Mouse (Mus musculus): ENCODE measurements around the gene Tnni1.

The Tnni1 gene

DNA sequence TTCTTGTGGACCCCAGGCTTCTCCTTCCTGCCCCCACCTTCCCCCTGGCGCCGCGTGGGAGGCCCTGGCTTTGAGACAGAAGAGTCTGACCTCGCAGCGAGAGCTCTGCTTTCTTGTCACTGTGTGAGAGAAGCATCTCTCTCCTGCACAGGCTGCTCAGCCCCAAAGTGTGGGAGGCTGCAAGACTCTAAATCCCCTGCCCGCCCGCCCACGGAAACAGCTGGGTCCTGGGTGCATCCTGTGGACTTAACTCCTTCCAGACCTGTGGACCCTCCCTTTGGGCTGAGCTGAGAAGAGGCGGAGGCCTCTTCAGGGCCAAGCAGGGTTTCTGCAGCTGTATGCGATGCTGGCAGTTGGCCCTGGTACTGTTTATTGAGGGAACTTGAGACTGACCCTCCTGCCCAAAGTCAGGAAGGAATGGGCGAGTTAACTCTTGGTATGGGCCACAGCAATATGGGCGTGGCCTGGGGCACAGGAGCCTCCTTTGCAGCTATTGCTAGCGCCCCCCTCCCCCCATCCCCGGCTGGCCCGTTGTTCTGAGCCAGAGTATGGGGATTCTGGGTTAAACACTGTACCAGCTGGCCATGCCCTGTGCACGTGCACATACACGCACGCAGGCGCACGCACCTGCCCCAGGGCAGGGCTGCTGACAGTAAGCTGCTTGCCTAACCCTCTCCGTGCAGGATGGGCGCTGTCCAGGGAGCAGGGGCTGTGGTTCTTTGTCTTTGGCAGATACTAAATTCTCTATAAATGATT, at the start of gene Tnni1:
TSS of gene Tnni1 (plus strand) at position 655 of the 756 bp plus-strand sequence.
- DNase-seq, result no peak

DNA sequence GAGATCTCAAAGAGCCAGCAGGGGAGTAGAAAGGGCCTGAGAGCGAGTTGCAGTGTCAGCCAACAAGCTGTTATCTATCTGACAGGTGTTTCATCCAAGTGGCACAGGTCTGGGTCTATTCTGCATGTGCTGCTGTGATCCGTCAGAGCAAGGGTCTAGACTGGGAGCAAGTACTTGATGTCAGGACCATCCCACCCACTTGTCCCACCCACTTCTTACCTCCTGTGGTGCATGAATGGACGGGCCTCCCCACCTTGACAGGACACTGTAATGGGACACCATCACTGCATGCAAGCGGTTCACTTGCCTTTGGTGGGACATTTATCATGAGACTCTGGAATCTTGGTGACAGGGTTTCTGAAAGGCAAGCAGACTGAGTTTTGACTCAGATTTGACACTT, 49.4 kb upstream of the Tnni1 start:
- DNase-seq, result no peak

DNA sequence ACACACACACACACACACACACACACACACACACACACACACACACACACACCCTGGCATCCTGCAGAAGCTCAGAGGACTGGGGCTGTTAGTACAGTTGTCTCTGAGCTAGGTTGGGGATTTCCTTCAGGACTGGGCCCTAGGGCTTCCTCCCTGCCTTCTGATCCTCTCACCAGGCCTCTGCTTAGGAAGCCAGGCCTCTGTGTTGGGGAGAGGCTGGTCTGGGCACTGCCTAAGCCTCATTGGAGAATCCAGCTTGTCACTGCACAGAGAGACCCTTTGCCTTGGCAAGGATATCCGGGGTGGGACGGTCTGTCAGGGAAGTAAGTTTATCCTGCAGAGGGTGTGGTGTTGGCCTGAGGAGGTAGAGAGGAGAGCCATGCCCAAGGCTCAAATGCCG, 48.9 kb upstream of the Tnni1 start:
- no peak for DNase-seq

DNA sequence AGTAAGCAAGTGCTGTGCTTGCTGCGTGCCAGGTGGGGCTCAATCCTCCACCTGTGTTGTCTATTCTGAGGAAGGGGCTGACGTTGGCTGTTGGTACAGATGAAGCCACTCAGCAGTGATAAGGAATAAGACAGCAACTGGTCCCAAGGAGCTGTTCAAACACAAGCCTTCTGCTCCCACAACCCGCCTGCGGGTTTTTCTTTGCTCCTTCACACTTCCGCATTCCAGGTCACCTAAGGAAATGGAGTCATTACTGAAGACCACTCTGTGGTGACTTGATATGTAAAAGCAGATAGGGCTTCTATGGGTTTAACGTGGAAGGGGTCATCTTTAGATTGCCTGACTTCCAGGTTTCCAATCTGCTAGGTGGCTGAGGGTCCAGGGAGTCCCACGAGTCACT, 47.8 kb upstream of the Tnni1 start:
- no peak for DNase-seq

DNA sequence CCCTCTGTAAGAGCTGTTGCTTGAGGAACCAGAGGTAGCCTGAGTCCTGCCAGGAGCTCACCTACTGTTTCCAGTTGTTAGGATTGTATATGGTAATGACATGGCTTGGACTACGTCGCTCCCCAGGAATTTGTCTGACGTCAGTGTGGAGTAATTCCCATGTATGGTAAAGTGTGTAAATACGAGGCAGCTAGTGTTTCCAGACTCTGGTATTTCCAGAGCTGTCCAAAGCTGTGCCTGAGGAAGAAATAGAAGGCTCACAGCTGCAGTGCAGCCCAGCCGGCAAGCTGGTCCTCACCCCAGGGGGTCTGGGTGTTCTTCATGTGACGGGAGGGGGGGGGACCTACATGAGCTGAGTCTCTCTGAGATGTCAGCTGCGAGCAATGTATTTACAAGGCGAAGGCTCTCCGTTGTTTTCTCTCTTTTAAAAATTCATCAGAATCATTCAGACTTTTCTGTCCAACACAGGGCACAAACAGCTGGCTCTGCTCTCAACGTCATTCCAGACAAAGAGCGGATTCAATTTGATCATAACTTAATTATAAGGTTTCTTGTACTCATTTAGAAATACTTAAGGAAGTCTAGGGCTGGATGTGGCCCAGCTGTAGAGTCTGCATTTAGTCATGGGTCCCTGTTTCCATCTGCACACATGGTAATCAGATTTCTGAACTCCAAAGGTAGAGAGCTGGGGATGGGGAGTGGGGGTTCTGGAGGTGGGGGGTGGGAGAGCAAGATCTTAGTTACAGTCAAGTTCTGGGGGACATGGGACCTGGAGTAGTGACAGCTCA, 47.1 kb upstream of the Tnni1 start:
- DNase-seq, result no peak

DNA sequence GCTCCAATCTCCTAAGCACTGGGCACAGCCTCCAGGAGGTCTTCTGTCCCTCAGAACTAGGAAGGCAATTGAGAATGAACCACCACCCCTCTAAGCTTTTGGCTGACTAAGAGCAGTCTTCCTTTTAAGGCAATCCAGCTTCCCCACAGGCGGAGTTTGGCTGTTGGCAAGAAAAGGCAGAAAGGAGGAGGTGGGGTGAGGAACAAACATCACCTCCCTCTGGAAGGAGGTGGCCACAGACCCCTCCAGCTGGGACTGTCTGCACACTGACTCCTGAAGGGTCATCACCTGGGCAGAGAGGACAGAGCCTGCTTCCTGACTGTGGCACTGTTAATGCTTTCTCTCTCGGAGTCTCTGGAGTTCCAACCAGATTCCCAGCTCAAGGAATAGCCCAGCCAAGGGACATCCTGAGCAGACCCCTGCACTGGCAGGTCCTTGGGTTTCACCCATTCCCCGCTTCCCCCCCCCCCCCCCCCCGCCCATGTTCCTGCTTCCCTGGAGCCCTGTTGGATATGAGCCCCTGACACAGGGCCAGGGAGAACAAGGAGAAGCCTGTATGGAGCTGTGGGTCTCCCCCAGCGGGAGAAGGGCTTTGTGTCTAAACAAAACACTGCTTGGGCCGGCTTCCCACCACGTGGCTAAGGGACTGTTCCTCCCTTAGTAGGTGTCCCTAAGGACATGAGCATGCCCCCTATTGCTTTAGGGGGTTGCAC, 44.9 kb upstream of the Tnni1 start:
- DNase-seq, result peak; percentile 24 to 38

DNA sequence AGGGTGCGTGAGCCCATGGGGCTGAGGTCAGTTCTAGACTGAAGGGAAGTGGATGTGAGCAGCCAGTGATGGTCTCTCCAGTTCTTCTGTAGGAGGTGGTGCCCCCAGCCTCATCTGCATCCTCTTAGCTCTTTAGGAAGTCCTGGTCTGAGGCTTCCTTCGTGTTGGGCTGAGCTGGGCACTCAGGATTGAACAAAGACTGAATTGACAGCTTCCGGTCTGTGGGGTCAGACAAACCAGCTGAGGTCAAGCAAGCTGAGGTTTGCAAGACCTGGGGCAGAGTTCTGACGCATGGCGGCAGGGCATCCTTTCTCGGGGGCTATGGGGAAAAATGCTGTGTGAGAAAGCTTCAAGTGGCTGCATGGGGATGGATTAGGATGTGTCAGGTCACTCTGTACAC, 43.8 kb upstream of the Tnni1 start:
- DNase-seq, result no peak

DNA sequence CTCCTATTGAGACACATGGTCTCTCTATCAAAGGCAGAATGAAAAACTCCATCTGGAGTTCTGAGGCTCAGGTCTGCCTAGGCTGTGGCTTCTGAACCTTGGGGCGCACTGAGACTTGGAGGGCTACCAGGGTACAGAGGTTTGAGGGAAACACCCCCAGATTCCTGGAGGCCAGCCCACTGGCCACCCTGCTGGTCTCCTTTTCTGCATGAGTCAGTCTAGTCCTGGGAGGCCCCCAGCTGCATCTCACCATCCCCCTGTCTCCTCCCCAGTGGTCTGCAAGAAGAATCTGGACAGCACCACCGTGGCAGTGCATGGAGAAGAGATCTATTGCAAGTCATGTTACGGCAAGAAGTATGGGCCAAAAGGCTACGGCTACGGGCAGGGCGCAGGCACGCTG, 34.2 kb upstream of the Tnni1 start:
- no peak for DNase-seq

DNA sequence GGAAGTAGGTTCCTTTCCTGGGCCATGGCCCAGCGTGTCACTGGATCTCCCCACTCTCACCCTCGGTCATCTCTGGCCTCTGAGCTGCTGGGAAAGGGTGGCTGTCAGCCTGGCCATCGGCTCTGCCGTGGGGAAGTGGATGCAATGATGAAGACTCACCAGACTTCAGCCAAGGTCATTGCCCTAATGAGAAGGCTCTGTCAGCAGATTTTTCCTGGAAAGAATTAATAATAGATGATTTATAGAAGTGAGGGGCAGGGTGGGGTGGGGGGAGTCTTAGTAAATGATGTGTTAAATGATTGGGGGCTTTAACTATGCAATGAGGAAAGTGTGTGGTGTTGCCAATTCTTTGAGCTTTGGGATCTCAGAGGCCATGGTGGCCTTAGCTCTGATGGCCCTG, 33.0 kb upstream of the Tnni1 start:
- no peak for DNase-seq

DNA sequence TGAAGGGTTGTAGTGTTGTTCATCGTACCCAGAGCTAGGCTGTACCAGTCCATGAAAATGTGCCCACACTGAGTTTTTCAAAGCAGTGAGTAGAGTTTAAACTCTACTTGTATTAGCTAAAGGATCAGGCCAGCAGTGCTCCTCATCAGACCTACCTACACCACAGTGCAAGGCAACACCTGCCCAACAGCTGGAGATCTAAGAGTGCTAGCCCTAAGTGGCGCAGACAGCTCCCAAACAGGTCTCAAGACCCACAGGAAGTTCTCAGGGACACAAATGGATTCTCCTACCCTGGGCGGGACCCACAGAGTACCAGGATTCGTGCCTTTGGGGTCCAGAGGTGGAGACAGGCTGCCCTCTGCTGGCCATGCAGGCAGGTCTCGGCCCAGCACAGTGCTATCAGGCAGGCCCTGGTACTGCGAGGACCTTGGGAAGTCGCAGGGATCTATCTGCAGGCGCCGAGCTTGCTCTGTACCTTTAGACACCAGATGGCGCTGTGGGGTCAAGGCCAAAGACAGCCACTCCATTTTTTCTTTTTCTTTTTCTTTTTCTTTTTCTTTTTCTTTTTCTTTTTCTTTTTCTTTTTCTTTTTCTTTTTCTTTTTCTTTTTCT, 26.4 kb upstream of the Tnni1 start:
- DNase-seq, result peak; percentile 82 to 84

DNA sequence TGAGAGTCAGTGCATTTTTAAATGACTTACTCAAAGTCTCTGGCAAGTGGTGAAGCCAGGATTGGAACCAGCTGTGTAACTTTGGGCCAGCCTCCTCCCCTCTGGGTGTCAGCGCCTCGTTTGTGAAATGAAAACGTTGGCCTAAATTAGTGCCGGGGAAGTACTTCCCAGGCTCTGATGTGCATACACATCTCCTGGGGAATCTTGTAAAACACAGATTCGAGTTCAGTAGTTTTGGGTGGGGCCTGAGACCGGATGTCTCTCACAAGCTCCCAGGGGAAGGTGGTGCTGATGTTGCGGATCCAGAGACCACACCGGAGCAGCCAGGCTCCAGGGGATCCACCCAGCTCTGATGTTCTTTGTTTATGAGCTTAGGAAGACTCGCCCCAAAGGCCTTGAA, 23.9 kb upstream of the Tnni1 start:
- no peak for DNase-seq

DNA sequence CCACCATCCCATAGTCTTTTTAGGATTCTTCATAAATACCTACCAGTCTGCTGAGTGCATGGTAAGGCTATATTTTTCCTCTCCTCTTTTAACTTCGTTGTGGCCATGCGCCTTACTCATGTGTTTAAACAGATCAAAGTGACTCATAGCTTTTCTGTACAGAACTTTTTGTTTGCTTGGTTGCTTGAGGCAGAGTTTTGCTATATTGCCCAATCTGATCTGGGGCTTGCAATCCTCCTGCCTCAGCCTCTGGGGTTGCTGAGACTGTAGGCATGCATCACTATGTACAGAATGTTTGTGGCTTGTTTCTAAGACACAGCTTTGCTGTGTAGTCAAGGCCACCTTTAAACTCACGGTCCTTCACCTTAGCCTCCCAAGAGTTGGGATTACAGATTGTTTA, 23.3 kb upstream of the Tnni1 start:
- DNase-seq, result no peak

DNA sequence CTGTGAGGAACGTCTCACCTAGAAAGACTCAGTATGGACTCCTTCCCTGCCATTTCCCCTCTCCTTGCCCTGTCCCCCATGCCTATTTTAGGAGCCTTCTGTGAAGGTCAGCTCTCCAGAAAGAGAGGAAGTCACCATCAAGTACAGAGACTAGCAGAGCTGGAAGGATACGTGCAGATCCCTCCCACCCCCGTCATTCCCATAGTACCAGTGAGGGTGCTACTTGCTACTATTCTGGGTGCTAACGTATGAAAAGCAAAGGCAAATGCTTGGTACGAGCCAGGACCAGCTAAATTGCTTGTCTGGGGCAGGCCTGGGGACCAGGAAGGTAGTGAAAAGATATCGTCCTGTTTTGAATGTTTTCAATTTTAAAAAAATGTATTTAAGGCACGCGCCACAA, 21.9 kb upstream of the Tnni1 start:
- DNase-seq, result no peak

DNA sequence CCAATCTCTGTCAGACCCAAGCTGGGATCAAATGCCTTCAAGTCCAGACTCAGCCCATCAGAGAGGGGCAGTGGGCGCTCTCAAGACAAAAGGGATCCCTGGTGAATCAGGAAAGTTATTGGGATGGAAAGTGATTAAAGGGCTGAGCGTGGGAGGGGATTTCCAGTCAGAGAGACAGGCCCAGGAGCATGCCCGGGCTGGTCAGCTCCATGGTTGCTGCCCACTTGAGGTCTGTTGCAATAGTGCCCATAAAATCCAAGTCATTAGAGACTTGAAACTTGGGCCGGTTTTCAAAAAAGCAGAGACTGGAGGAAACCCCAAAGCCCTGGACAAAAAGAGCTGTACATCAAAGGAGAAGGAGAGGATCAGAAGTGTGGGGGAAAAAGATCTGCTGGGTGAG, 19.5 kb upstream of the Tnni1 start:
- DNase-seq, result no peak

DNA sequence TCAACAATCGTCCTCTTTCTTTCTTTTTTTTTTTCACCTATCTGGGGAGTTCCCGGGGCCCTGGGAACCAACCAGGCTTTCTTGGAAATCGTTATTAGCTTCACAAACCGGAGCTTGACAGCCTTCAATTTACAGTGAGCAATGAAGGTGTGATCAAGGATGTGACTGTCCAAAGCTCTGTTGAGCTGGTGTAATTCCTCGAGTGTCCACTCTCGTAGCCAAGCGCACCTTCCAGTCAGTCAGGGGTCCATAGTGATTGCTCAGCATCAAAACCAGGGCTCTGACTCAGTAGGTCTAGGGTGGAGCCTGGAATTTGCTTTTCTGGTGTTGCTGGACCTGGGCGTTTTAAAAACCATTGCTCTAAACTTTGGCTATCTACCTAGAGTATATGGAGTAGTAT, 19.0 kb upstream of the Tnni1 start:
- DNase-seq, result no peak

DNA sequence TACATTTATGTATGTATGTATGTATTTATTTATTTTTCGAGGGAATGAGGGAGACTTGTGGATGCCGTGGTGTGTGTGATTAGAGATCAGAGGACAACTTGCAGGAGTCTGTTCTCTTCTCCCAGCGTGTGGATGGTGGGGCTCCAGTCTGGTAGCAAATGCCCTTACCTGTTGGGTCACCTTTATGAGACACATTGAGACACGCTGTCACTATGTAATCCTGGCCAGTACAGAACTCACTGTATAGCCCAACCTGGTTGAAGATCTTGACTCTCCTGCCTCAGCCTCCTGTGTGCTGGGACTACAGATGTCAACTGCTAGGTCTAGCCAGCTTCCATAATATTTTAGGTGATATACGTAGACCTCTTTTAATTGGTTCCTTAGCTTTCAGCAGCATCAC, 17.5 kb upstream of the Tnni1 start:
- no peak for DNase-seq

DNA sequence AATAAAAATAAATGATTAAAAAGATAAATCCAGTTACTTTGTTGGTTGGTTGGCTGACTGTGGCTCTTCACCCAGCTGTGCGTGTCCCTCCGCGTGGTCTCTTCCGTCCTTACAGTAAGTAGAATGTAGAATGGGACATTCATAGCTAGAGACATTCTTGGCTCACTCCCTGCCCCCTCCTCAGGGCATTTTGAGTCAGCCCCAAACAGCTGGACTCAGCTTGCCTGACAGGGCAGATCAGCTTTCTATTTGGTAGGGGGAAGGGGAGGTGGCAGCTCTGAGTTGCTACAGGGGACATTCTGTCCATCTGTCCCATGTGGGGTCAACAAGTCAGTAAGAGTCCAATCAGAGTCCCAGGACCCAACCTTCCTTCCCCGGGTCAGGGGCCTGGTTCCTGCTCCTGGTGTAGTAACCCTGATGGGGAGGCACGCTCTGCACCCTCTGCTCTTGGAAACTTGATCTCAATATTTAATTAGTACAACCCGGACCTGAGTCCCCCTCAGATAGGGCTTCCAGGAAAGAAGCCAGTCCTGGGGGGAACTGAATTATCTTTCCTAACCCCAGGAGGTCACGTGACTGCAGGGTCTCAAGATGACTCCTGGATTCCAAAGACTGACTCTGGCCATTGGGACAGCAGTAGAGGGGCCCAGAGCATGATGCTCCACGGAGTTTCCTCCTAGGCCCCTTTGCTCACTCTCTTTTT, 15.6 kb upstream of the Tnni1 start:
- DNase-seq, result no peak

DNA sequence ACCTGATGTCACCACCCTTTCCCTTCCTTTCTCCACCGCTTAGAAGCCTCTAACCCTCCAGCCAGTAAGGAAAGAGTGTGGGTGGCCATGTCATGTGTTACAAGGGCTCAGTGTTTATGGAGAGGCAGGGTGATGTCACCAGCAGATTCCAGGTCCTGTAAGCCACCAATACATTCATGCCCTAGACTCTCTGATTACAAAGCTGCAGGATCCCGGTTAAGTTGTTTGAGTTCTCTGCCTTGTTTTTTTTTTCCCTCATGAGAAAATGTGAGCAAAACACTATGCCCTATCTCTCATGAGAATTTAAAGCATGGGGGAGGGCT, 15.1 kb upstream of the Tnni1 start:
- DNase-seq, result no peak

DNA sequence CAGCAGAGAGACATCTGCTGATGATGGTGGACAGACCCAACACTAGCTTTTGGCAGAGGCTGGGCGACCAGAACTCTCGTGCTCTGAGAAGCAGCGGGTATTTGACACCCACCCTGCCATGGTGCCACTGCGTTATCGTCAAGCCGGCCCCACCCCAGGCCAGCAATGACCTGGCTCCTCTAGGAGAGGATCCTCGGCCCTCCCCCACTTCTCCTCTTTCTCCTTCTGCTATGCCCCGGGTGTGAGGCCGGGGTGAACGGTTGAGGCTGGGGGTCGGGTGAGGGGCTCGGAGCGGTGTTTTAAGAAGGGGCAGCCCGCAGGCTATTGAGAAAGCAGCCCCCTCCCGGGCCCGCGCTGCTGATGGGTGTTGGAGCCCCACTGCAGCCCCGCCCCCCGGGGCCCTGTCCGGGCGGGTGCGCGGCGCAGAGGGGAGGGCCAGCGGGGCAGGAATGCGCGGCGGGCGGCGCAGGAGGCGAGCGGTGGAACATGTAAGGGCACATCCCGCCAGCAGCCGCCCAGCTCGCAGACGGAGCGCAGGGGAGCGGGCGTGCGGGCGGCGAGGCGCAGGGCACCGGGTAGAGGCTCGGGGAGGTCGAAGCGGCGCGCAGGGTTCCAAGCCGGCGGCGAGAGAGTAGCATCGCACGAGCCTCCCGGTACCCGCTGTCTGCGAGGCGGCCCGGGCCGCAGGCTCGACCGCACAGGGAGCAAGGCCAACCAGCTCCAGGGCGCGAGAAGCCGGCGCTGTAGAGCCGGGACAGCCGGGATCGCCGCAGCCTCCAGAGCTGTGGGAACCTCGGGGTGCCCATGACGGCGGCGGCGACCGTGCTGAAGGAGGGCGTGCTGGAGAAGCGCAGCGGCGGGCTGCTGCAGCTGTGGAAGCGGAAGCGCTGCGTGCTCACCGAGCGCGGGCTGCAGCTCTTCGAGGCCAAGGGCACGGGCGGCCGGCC, 13.3 kb upstream of the Tnni1 start, which contains the start of gene Phlda3:
TSS of gene Phlda3 (plus strand) at position 475 of the 947 bp plus-strand sequence.
- DNase-seq, result peak in 1 of 2 experiments; percentile 34

DNA sequence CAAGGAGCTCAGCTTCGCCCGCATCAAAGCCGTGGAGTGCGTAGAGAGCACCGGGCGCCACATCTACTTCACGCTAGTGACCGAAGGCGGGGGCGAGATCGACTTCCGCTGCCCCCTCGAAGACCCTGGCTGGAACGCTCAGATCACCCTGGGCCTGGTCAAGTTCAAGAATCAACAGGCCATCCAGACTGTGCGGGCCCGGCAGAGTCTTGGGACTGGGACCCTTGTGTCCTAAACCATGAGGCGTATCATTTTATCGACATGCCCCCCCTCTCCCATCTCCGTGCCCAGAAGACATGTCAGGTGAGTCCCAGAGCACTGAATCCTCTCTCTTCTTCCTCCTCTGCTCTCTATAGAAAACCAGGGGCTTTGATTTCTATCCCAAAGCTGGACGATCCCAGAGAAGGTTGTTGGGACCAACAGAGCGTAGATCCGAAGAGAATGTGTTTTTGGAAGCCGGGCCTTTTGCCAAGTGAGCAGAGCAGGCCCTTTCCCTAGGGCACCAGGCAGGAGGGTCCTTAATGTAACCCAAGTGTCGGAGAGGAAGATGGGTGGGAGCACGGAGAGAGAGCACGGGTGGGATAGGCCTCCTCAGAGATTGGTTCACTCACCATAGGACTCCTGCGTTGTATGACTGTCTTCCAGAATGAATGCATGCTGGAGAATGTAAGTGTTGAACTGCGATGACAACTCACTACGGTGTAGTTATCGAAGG, 12.5 kb upstream of the Tnni1 start:
- DNase-seq, result no peak

DNA sequence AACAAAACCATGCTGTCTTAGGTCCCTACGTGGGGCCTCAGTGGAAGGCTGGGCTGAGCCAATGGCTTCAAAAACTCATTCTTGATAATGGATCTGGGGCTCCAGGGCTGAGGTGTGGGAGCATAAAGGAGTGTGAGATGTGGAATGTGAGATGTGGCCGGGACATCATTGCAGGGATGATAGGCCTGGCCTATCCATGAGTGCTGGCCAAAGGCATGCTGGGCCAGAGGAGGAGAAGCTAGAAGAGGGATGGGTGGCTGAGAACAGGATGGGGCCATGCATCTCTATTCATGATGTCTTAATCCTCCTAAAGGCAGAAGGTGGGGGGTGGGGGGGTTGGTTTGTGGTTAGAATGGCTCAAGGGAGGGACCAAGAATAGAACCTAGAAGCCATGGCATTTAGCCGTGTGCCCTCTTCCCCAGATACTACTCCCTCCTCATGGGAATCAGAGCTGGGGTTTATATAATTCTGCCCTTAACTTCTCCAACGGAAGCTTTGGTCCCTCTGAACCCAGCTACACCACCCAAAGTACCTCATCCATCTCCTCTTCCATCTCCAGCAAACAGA, 11.8 kb upstream of the Tnni1 start:
- no peak for DNase-seq
